Mouse (Mus musculus) spleen, adult 2 months (tissue): ENCODE measurements at regions not wholly inside any gene's neighbourhood (a gene's known extent, or its start where the extent isn't known, plus 50 kb on each side); places are given as distances from the start of the nearest gene placed in this dataset.

Experiments
- CTCF ChIP-seq: fragments of 200-500 bp; IDR thresholded peaks from 2 replicates; pipeline ENCODE4 v1.5.1; 2011; ENCODE audit warnings: mild to moderate bottlenecking, inconsistent platforms; ENCODE audit not compliant: insufficient read depth, insufficient read length, insufficient replicate concordance; ENCODE audit errors: extremely low read depth
- POLR2A ChIP-seq: fragments of 200-500 bp; IDR thresholded peaks from 2 replicates; pipeline ENCODE4 v1.6.1; 2011; ENCODE audit warnings: low read depth, low read length, inconsistent platforms

GRCm38 (mm10) chr4:127485238-127485637 lies 127.3 kb upstream of the Gjb5 start:
- no peak for TF ChIP-seq POLR2A
- TF ChIP-seq CTCF: no peak
